Mouse (Mus musculus): Measurements from ENCODE around the gene Gfer. TPM values are rescaled to one million over a fixed set of nuclear protein-coding genes. Genes with fewer than 3 reads are reported as not detected.
"Not testable (repeated sequence)": the region's sequence is repeated elsewhere in the genome, so short reads cannot be mapped to it uniquely, and the experiment has no call there.

The Gfer gene
- polyA plus RNA-seq, 1 experiment from 2014 or later: 43.3 TPM

GRCm38 (mm10) chr17:24670246-24670844, 25.6 kb downstream of the Gfer start:
- ATAC-seq (replicated peaks; ENCODE audit: low FRiP score, low read depth): no peak
- DNase-seq (ENCODE audit: low spot score): no peak
- Histone ChIP-seq H3K4me1 (replicated peaks; ENCODE audit: insufficient read depth, low read length) (peaks cover 21% of the 10 kb centered on the region), H3K27me3 (ENCODE audit: insufficient read depth, low read length) (no peaks in the 10 kb centered on the region), H3K9me3 (replicated peaks; ENCODE audit: low read length) (no peaks in the 10 kb centered on the region), H3K9ac (ENCODE audit: low read depth, low read length) (peak overlapping the region; percentile 93), H3K27ac (peak overlapping the region; percentile 89), H3K4me2 (ENCODE audit: low read length) (peak overlapping the region; percentile 74), H3K4me3 (replicated peaks; ENCODE audit: low read depth, low read length) (peak overlapping the region; percentile 98), H3K36me3 (ENCODE audit: insufficient read depth, low read length) (no peaks in the 10 kb centered on the region)
- TF ChIP-seq CTCF (IDR thresholded peaks at IDR 0.05; ENCODE audit: low read depth): no peak
- 6% methylated on average over 8 of the region's 8 CpGs for WGBS

GRCm38 (mm10) chr17:24669545-24670245, 26.3 kb downstream of the Gfer start, which contains the start of gene Zfp598:
Gene Zfp598 (plus strand): TSS chr17:24669687.
- DNase-seq (ENCODE audit: low spot score) (peak; percentile 98), ATAC-seq (replicated peaks; ENCODE audit: low FRiP score, low read depth) (peak; percentile 97)
- Histone ChIP-seq H3K36me3 (ENCODE audit: insufficient read depth, low read length) (no peaks in the 10 kb centered on the region), H3K27me3 (ENCODE audit: insufficient read depth, low read length) (no peaks in the 10 kb centered on the region), H3K4me3 (replicated peaks; ENCODE audit: low read depth, low read length) (peak within 1 kb of the TSS; percentile 98), H3K4me2 (ENCODE audit: low read length) (peak within 1 kb of the TSS; percentile 74), H3K9me3 (replicated peaks; ENCODE audit: low read length) (no peaks in the 10 kb centered on the region), H3K4me1 (replicated peaks; ENCODE audit: insufficient read depth, low read length) (peaks cover 21% of the 10 kb centered on the region), H3K9ac (ENCODE audit: low read depth, low read length) (peak within 1 kb of the TSS; percentile 93), H3K27ac (peak within 1 kb of the TSS; percentile 89)
- under 1% methylated on average over 68 of the region's 80 CpGs for WGBS
- peak; percentile 41 for TF ChIP-seq CTCF (IDR thresholded peaks at IDR 0.05; ENCODE audit: low read depth)

- DNase-seq (ENCODE audit: low spot score); H3K36me3 ChIP-seq (ENCODE audit: insufficient read depth, low read length); ATAC-seq (replicated peaks; ENCODE audit: low FRiP score, low read depth); H3K9me3 ChIP-seq (replicated peaks; ENCODE audit: low read length); H3K27me3 ChIP-seq (ENCODE audit: insufficient read depth, low read length): not testable (repeated sequence)
- H3K4me2 ChIP-seq (ENCODE audit: low read length): peak overlapping the region; percentile 74
- peaks cover 21% of the 10 kb centered on the region for H3K4me1 ChIP-seq (replicated peaks; ENCODE audit: insufficient read depth, low read length)
- peak overlapping the region; percentile 89 for H3K27ac ChIP-seq
- H3K9ac ChIP-seq (ENCODE audit: low read depth, low read length): peak overlapping the region; percentile 93; the same call in 1 of the 2 replicates
- H3K4me3 ChIP-seq (replicated peaks; ENCODE audit: low read depth, low read length): peak overlapping the region; percentile 98
- 10% methylated on average over 15 of the region's 15 CpGs for WGBS
Measured at GRCm38 (mm10) chr17:24669214-24669544, 26.8 kb downstream of the Gfer start.

GRCm38 (mm10) chr17:24667416-24667815, 28.5 kb downstream of the Gfer start:
- DNase-seq (ENCODE audit: low spot score): peak; percentile 86
- Histone ChIP-seq H3K27ac (no peak overlapping the region), H3K9ac (ENCODE audit: low read depth, low read length) (no peak overlapping the region), H3K36me3 (ENCODE audit: insufficient read depth, low read length) (no peaks in the 10 kb centered on the region), H3K27me3 (ENCODE audit: insufficient read depth, low read length) (no peaks in the 10 kb centered on the region), H3K4me1 (replicated peaks; ENCODE audit: insufficient read depth, low read length) (peaks cover 20% of the 10 kb centered on the region), H3K4me3 (replicated peaks; ENCODE audit: low read depth, low read length) (no peak overlapping the region), H3K4me2 (ENCODE audit: low read length) (no peak overlapping the region), H3K9me3 (replicated peaks; ENCODE audit: low read length) (no peaks in the 10 kb centered on the region)
- ATAC-seq (replicated peaks; ENCODE audit: low FRiP score, low read depth): no peak; the same call in 1 of the 2 replicates
- WGBS: 33% methylated on average over 6 of the region's 6 CpGs
- peak; percentile 85 for TF ChIP-seq CTCF (IDR thresholded peaks at IDR 0.05; ENCODE audit: low read depth)

GRCm38 (mm10) chr17:24667011-24667410, 28.9 kb downstream of the Gfer start:
- ATAC-seq (replicated peaks; ENCODE audit: low FRiP score, low read depth); H3K9me3 ChIP-seq (replicated peaks; ENCODE audit: low read length); DNase-seq (ENCODE audit: low spot score); H3K27ac ChIP-seq; H3K4me3 ChIP-seq (replicated peaks; ENCODE audit: low read depth, low read length); H3K9ac ChIP-seq (ENCODE audit: low read depth, low read length); H3K4me2 ChIP-seq (ENCODE audit: low read length); H3K27me3 ChIP-seq (ENCODE audit: insufficient read depth, low read length); H3K36me3 ChIP-seq (ENCODE audit: insufficient read depth, low read length): not testable (repeated sequence)
- H3K4me1 ChIP-seq (replicated peaks; ENCODE audit: insufficient read depth, low read length): peaks cover 15% of the 10 kb centered on the region
- 72% methylated on average over 7 of the region's 7 CpGs for WGBS

GRCm38 (mm10) chr17:24658017-24658758, 37.8 kb downstream of the Gfer start, which contains the start of gene Npw:
Gene Npw (minus strand): TSS chr17:24658457.
- Histone ChIP-seq H3K36me3 (ENCODE audit: insufficient read depth, low read length) (no peaks in the 10 kb centered on the region), H3K27me3 (ENCODE audit: insufficient read depth, low read length) (peaks cover 5% of the 10 kb centered on the region; the same call in 1 of the 2 replicates), H3K9ac (ENCODE audit: low read depth, low read length) (0 out of 2 replicates have a peak within 1 kb of the TSS, but pooled peaks have one; percentile 9), H3K9me3 (replicated peaks; ENCODE audit: low read length) (no peaks in the 10 kb centered on the region), H3K4me1 (replicated peaks; ENCODE audit: insufficient read depth, low read length) (peaks cover 10% of the 10 kb centered on the region), H3K4me3 (replicated peaks; ENCODE audit: low read depth, low read length) (peak within 1 kb of the TSS; percentile 34), H3K27ac (no peak within 1 kb of the TSS), H3K4me2 (ENCODE audit: low read length) (peak within 1 kb of the TSS; percentile 64)
- DNase-seq (ENCODE audit: low spot score) (no peak), ATAC-seq (replicated peaks; ENCODE audit: low FRiP score, low read depth) (peak; percentile 52)
- no peak for TF ChIP-seq CTCF (IDR thresholded peaks at IDR 0.05; ENCODE audit: low read depth)
- WGBS: 3% methylated on average over 47 of the region's 47 CpGs

All from kidney, postnatal 0 days (tissue).